Mouse (Mus musculus) ES-Bruce4 (cell line): Measurements from ENCODE around the gene Prap1. TPM values are rescaled to one million over a fixed set of nuclear protein-coding genes. Genes with fewer than 3 reads are reported as not detected.
A peak's percentile ranks its signal among the peaks of the same experiment; 100 is the strongest.

Experiments used
- H3K27ac ChIP-seq: 2 replicates; pipeline ENCODE4 v1.5.1; 2012; ENCODE audit warnings: low read length, inconsistent platforms; ENCODE audit not compliant: insufficient read depth
- H3K27me3 ChIP-seq: 2 replicates; pipeline ENCODE4 v1.6.1; 2012; ENCODE audit warnings: mild to moderate bottlenecking, low read length, inconsistent platforms; ENCODE audit not compliant: control insufficient read depth, poor library complexity, insufficient read depth, severe bottlenecking
- H3K36me3 ChIP-seq: 2 replicates; pipeline ENCODE4 v1.6.1; 2012; ENCODE audit warnings: inconsistent platforms, mild to moderate bottlenecking, low read length, moderate library complexity; ENCODE audit not compliant: control insufficient read depth, poor library complexity, insufficient read depth, severe bottlenecking
- H3K4me1 ChIP-seq: one replicate; pipeline ENCODE4 v1.8.1; 2011; ENCODE audit warnings: low read length; ENCODE audit not compliant: control insufficient read depth, insufficient read depth
- H3K4me3 ChIP-seq: 2 replicates; pipeline ENCODE4 v1.5.1; 2011; ENCODE audit warnings: low read depth, mild to moderate bottlenecking, low read length
- H3K9ac ChIP-seq: 2 replicates; pipeline ENCODE4 v1.6.1; 2012; ENCODE audit warnings: low read depth, mild to moderate bottlenecking, inconsistent platforms; ENCODE audit not compliant: poor library complexity, severe bottlenecking
- H3K9me3 ChIP-seq: replicated peaks from 2 replicates; pipeline ENCODE4 v1.6.1; 2012; ENCODE audit warnings: mild to moderate bottlenecking, low read length, inconsistent platforms; ENCODE audit not compliant: control insufficient read depth, poor library complexity, insufficient read depth, severe bottlenecking
- CTCF ChIP-seq: IDR thresholded peaks from one replicate; pipeline ENCODE4 v1.8.1; 2011; ENCODE audit warnings: low read depth, low read length
- EP300 ChIP-seq: IDR thresholded peaks from 2 replicates; pipeline ENCODE4 v1.6.1; 2011; ENCODE audit warnings: low read depth, low read length; ENCODE audit not compliant: insufficient read depth
- POLR2A ChIP-seq: IDR thresholded peaks from one replicate; pipeline ENCODE4 v1.8.1; 2011; ENCODE audit warnings: low read length; ENCODE audit not compliant: insufficient read depth
- polyA plus RNA-seq: library from polyadenylated mRNA; stranded (reverse); fragments of >200 nt; gene quantifications from 2 replicates; pipeline ENCODE4 v1.2.4, GENCODE M21; 2011; ENCODE audit warnings: low read depth; ENCODE audit not compliant: missing spikeins, insufficient read depth, insufficient read length

Gene Prap1
- polyA plus RNA-seq, 1 experiment: not detected

GRCm38 (mm10) chr7:140111943-140112342 lies 18.7 kb downstream of the Prap1 start:
- Histone ChIP-seq H3K4me1 (peaks cover 2% of the 10 kb centered on the region), H3K4me3 (no peak overlapping the region), H3K27me3 (no peaks in the 10 kb centered on the region), H3K9ac (no peak overlapping the region), H3K27ac (no peak overlapping the region), H3K9me3 (no peaks in the 10 kb centered on the region), H3K36me3 (peaks cover 40% of the 10 kb centered on the region)
- TF ChIP-seq CTCF: no peak

- TF ChIP-seq CTCF: no peak
- Histone ChIP-seq H3K27me3 (no peaks in the 10 kb centered on the region), H3K9ac (peak within 1 kb of the TSS; percentile 70)
These were observed 22.6 kb downstream of the Prap1 start, which contains the start of gene Paox for GRCm38 (mm10) chr7:140115583-140116328. Gene Paox, plus strand, starts transcription at chr7:140115799.

GRCm38 (mm10) chr7:140116329-140117054 lies 23.3 kb downstream of the Prap1 start, which contains the start of gene Echs1:
Gene Echs1, minus strand, starts transcription at chr7:140116476.
- H3K36me3 ChIP-seq: peaks cover 10% of the 10 kb centered on the region
- TF ChIP-seq EP300 (no peak), POLR2A (peak; percentile 82)
- H3K27ac ChIP-seq: peak within 1 kb of the TSS; percentile 62
- no peaks in the 10 kb centered on the region for H3K27me3 ChIP-seq
- H3K9ac ChIP-seq: peak within 1 kb of the TSS; percentile 70
- H3K4me3 ChIP-seq: peak within 1 kb of the TSS; percentile 82
- no peaks in the 10 kb centered on the region for H3K9me3 ChIP-seq
- peaks cover 2% of the 10 kb centered on the region for H3K4me1 ChIP-seq

More at GRCm38 (mm10) chr7:140115583-140116328, 22.6 kb downstream of the Prap1 start, which contains the start of gene Paox:
- Histone ChIP-seq H3K4me3 (peak within 1 kb of the TSS; percentile 82), H3K36me3 (peaks cover 15% of the 10 kb centered on the region), H3K9me3 (no peaks in the 10 kb centered on the region), H3K4me1 (peaks cover 2% of the 10 kb centered on the region), H3K27ac (peak within 1 kb of the TSS; percentile 58)

GRCm38 (mm10) chr7:140120484-140120883 lies 27.3 kb downstream of the Prap1 start:
- Histone ChIP-seq H3K9ac (no peak overlapping the region), H3K4me3 (no peak overlapping the region), H3K9me3 (no peaks in the 10 kb centered on the region), H3K4me1 (peaks cover 2% of the 10 kb centered on the region), H3K27me3 (no peaks in the 10 kb centered on the region), H3K27ac (no peak overlapping the region), H3K36me3 (no peaks in the 10 kb centered on the region)
- TF ChIP-seq EP300 (no peak), POLR2A (no peak), CTCF (no peak)

GRCm38 (mm10) chr7:140121338-140121910 lies 28.2 kb downstream of the Prap1 start:
- Histone ChIP-seq H3K27me3 (no peaks in the 10 kb centered on the region), H3K4me3 (no peak overlapping the region), H3K4me1 (peaks cover 2% of the 10 kb centered on the region), H3K9me3 (no peaks in the 10 kb centered on the region), H3K36me3 (no peaks in the 10 kb centered on the region), H3K9ac (no peak overlapping the region), H3K27ac (no peak overlapping the region)
- no peak for TF ChIP-seq CTCF
- no peak for TF ChIP-seq POLR2A
- no peak for TF ChIP-seq EP300

GRCm38 (mm10) chr7:140122765-140123164 lies 29.6 kb downstream of the Prap1 start:
- no peaks in the 10 kb centered on the region for H3K27me3 ChIP-seq
- H3K36me3 ChIP-seq: no peaks in the 10 kb centered on the region
- H3K9me3 ChIP-seq: no peaks in the 10 kb centered on the region
- TF ChIP-seq POLR2A (no peak), CTCF (no peak), EP300 (no peak)
- no peak overlapping the region for H3K27ac ChIP-seq
- H3K4me1 ChIP-seq: peaks cover 7% of the 10 kb centered on the region
- H3K4me3 ChIP-seq: no peak overlapping the region
- H3K9ac ChIP-seq: no peak overlapping the region
